7 mouse cellular contexts compared by ENCODE assay signal in genomic region chr12:113073420-113074328, GRCm38 (mm10). TPM values are rescaled to one million over a fixed set of nuclear protein-coding genes. Genes with fewer than 3 reads are reported as not detected.
DNase-seq lines count a peak whose midpoint lies in the region; ATAC-seq and TF ChIP-seq lines count a peak whose summit lies in the region.

No protein-coding gene starts in this region.

- H3K9ac ChIP-seq in embryonic facial prominence, embryonic 15.5 days, result peak overlapping the region; percentile 40
- H3K9ac ChIP-seq in intestine, embryonic 15.5 days, result peak overlapping the region; percentile 56

- peak overlapping the region; percentile 97 for H3K4me2 ChIP-seq in embryonic facial prominence, embryonic 15.5 days (replicated peaks)
- H3K4me2 ChIP-seq in intestine, embryonic 15.5 days (replicated peaks), result peak overlapping the region; percentile 81

- TF ChIP-seq POLR2A in small intestine, adult 2 months (IDR thresholded peaks at IDR 0.05; ENCODE audit: low read depth, low read length), result no peak

- H3K9me3 ChIP-seq in embryonic facial prominence, embryonic 15.5 days (replicated peaks), result no peaks in the 10 kb centered on the region
- H3K9me3 ChIP-seq in intestine, embryonic 15.5 days, result no peaks in the 10 kb centered on the region

- peaks cover 28% of the 10 kb centered on the region for H3K36me3 ChIP-seq in embryonic facial prominence, embryonic 15.5 days
- H3K36me3 ChIP-seq in intestine, embryonic 15.5 days, result 0 out of 2 replicates have a peak, but pooled peaks cover 10% of the 10 kb centered on the region
- peaks cover 14% of the 10 kb centered on the region for H3K36me3 ChIP-seq in small intestine, adult 2 months (ENCODE audit: control insufficient read depth, insufficient read depth, low read length)

- peak overlapping the region; percentile 92 for H3K27ac ChIP-seq in embryonic facial prominence, embryonic 15.5 days (replicated peaks)
- H3K27ac ChIP-seq in intestine, embryonic 15.5 days, result peak overlapping the region; percentile 85
- H3K27ac ChIP-seq in small intestine, adult 2 months (ENCODE audit: insufficient read depth, low read depth, low read length), result no peak overlapping the region

- H3K4me1 ChIP-seq in embryonic facial prominence, embryonic 15.5 days, result peaks cover 24% of the 10 kb centered on the region
- H3K4me1 ChIP-seq in intestine, embryonic 15.5 days (replicated peaks), result peaks cover 17% of the 10 kb centered on the region
- peaks cover 5% of the 10 kb centered on the region; the same call in 1 of the 2 replicates for H3K4me1 ChIP-seq in small intestine, adult 2 months (ENCODE audit: control insufficient read depth, insufficient read depth, insufficient read length, low read length)

- peak overlapping the region; percentile 55 for H3K4me3 ChIP-seq in embryonic facial prominence, embryonic 15.5 days (replicated peaks)
- H3K4me3 ChIP-seq in intestine, embryonic 15.5 days (replicated peaks), result peak overlapping the region; percentile 41
- H3K4me3 ChIP-seq in small intestine, adult 2 months (ENCODE audit: low read depth, low read length), result peak overlapping the region; percentile 68

- TF ChIP-seq CTCF in small intestine, adult 2 months (IDR thresholded peaks at IDR 0.05; ENCODE audit: extremely low read depth, insufficient read length, insufficient replicate concordance, low read depth, low read length), result no peak

- ATAC-seq in embryonic facial prominence, embryonic 15.5 days (ENCODE audit: insufficient number of reproducible peaks, low FRiP score, low TSS enrichment, low read depth), result peak; percentile 31
- ATAC-seq in intestine, embryonic 15.5 days, result peak; percentile 56

- H3K27me3 ChIP-seq in embryonic facial prominence, embryonic 15.5 days, result no peaks in the 10 kb centered on the region
- no peaks in the 10 kb centered on the region for H3K27me3 ChIP-seq in intestine, embryonic 15.5 days (replicated peaks)
- H3K27me3 ChIP-seq in small intestine, adult 2 months (ENCODE audit: control insufficient read depth, insufficient read depth, low read length), result no peaks in the 10 kb centered on the region

- DNase-seq in right cerebral cortex, adult 18-20 months, result peak; percentile 41
- DNase-seq in right cerebral cortex, postnatal 25 days, result no peak
- DNase-seq in adrenal gland, postnatal 14 days, result peak; percentile 81
- peak; percentile 19 for DNase-seq in lung, postnatal 14 days

- 11% methylated on average over 15 of the region's 15 CpGs for WGBS in embryonic facial prominence, embryonic 15.5 days
- WGBS in intestine, embryonic 15.5 days, result 9% methylated on average over 15 of the region's 15 CpGs
- 14% methylated on average over 15 of the region's 15 CpGs for WGBS in small intestine, adult 2 months

RNA-seq across cellular contexts. Expression of gene Tex22, which starts 0.6 kb away (rescaled TPM):
- 0.37 and 0.49 TPM in 2 replicates for total RNA-seq in adrenal gland, postnatal 14 days (2021)
- 0.20 TPM in 1 of 2 replicates, not detected in the other for polyA plus RNA-seq in embryonic facial prominence, embryonic 15.5 days (2015; fragmentation: Nextera tagmentation; extraction: Ambion mirVana)
- polyA plus RNA-seq in intestine, embryonic 15.5 days (2015; fragmentation: Nextera tagmentation; extraction: Ambion mirVana), result not detected in 2 replicates
- not detected in 2 replicates for polyA plus RNA-seq in small intestine, adult 2 months (2012; rRNA removed)

RNA-seq across cellular contexts. Expression of gene Mta1, which starts 24.4 kb away (rescaled TPM):
- total RNA-seq in adrenal gland, postnatal 14 days (2021), result 83.7 and 94.0 TPM in 2 replicates
- polyA plus RNA-seq in embryonic facial prominence, embryonic 15.5 days (2015; fragmentation: Nextera tagmentation; extraction: Ambion mirVana), result 14.7 and 15.6 TPM in 2 replicates
- polyA plus RNA-seq in intestine, embryonic 15.5 days (2015; fragmentation: Nextera tagmentation; extraction: Ambion mirVana), result 11.3 and 11.5 TPM in 2 replicates
- 23.9 and 47.6 TPM in 2 replicates for polyA plus RNA-seq in small intestine, adult 2 months (2012; rRNA removed)

RNA-seq across cellular contexts. Expression of gene Pacs2, which starts 59.4 kb away (rescaled TPM):
- total RNA-seq in adrenal gland, postnatal 14 days (2021), result 30.0 and 31.1 TPM in 2 replicates
- polyA plus RNA-seq in embryonic facial prominence, embryonic 15.5 days (2015; fragmentation: Nextera tagmentation; extraction: Ambion mirVana), result 17.4 and 19.9 TPM in 2 replicates
- 11.7 and 12.1 TPM in 2 replicates for polyA plus RNA-seq in intestine, embryonic 15.5 days (2015; fragmentation: Nextera tagmentation; extraction: Ambion mirVana)
- 16.0 and 27.0 TPM in 2 replicates for polyA plus RNA-seq in small intestine, adult 2 months (2012; rRNA removed)
